Mouse (Mus musculus) lung, postnatal 0 days (tissue): ENCODE results near the gene Dok5.

Experiments
- CTCF ChIP-seq: IDR thresholded peaks from 2 replicates; pipeline ENCODE4 v1.5.1; 2016; ENCODE audit warnings: antibody characterized with exemption, mild to moderate bottlenecking
- EP300 ChIP-seq: IDR thresholded peaks from 2 replicates; pipeline ENCODE4 v1.6.1; 2016; ENCODE audit warnings: antibody characterized with exemption, mild to moderate bottlenecking, control low read depth

- TF ChIP-seq CTCF (peak; percentile 42), EP300 (no peak)
Measured at GRCm38 (mm10) chr2:170683385-170683784, 48.2 kb upstream of the Dok5 start.
